Mouse (Mus musculus) bone marrow, adult 2 months (tissue): Measurements from ENCODE around the gene Zfp184.

Experiments used
- CTCF ChIP-seq: fragments of 200-500 bp; IDR thresholded peaks from 2 replicates; pipeline ENCODE4 v1.5.1; 2011; ENCODE audit warnings: low read length, control low read depth; ENCODE audit not compliant: control insufficient read depth, insufficient read depth
- POLR2A ChIP-seq: fragments of 200-500 bp; IDR thresholded peaks from 2 replicates; pipeline ENCODE4 v1.6.1; 2011; ENCODE audit warnings: low read depth, mild to moderate bottlenecking, control low read depth, low read length, borderline replicate concordance; ENCODE audit not compliant: control insufficient read depth

DNA sequence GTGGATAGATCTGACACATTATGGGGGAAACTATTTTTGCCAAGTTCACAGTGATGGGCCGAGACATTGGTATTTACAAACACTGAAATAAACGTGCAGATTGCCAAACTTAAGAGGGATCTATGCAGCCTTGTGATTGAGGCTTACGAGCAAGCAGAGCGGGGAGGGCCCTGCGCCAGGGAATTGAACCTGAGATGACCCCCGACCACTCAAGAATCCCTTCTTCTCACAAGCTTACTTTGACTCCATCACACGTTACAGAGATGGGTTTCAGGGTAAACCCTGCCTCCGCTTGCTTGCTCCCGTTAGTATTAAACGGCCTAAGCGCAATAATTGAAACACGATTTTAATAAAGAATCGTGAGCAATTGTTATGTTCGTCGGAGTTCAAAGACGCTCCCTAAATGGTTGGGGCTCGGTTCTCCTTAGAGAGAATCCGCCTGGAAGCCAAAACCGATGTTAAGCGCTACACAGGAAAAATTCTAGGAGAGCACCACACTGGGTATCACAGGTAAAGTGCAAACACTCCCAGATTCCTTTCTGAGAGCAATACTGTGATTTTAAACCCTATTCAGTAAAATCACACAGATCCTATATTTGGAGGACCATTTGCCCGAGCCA is 52.4 kb downstream of the Zfp184 start:
- TF ChIP-seq CTCF: no peak
- TF ChIP-seq POLR2A: no peak
